Mouse (Mus musculus): ENCODE data around the gene Atf6. TPM values are rescaled to one million over a fixed set of nuclear protein-coding genes. Genes with fewer than 3 reads are reported as not detected.

The Atf6 gene
- polyA plus RNA-seq, 2 experiments from 2014 or later: 5.8 to 8.8 TPM

DNA sequence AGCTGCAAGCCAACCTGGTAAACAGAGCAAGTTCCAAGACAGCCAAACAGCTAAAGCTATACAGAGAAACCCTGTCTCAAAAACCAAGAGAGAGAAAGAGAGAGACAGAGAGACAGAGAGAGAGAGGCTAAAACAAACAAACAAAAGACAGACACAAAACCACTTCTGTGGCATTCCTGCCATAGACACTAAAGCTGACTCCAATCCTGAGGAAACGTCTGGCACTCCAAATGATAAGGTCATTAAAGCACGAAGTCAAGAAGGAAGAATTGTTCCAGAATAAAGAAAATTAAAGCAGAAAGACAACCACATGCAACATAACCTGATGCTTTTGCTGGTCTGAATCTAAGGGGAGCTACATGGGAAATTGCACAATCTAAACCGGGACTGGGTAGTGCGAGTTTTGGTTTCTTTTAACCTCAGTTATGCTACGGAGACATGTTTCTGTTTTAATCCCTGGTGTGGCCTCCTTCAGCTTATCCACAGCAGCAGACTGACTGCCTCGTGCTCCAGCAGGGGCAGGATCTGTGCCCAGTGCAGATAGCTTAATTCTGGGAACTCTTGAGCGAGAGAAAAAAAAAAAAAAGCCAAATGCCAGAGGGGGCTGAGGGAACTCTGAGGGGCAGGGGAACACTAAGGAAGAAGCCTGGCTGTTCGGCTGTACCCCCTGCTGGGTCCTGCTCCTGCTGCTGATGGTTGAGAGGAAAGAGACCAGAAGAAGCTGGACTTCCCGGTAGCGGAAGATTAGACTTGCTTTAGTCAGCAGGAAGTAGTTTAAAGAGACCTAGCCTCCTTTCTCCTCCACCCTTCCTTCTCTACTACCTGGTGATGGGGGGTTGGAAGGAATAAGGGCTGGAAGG is 21.9 kb downstream of the Atf6 start:
- peak; percentile 20 for ATAC-seq

DNA sequence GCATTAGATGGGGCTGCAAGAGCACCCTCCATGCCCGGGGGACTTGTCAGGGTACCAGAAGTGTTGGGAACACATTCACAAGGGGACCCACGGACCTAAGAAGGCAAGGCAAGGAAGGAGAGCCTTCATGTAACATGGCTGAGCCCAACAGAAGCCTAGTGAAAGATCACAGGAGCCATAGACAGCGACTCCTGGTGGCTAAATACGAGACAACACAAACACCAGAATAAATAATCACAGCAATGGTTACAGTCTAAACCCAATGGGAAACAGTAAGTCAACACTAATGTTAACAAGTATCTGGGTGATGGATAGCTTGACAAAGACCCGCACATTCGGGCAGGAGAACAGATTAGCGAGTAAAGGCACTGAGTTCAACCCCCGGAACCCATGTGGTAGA is 23.2 kb downstream of the Atf6 start:
- peak; percentile 77 for ATAC-seq

DNA sequence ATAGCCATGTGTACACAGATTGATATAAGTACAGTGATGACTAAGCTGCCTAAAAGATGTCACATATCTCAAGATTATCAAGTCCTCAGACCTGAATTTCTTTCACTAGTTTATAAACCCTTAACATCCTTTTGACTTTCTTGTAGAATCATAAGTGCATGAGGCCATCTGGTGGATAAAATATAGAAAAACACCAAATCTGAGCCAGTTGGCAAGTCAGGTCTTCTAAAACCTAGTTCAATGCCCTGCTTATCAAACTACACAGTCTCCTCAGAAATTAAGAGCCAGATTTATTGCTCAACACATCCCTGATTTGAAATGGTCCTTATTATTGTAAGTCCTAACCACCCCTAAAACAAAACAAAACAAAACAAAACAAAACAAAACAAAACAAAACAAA is 27.9 kb downstream of the Atf6 start:
- peak; percentile 43 for ATAC-seq

DNA sequence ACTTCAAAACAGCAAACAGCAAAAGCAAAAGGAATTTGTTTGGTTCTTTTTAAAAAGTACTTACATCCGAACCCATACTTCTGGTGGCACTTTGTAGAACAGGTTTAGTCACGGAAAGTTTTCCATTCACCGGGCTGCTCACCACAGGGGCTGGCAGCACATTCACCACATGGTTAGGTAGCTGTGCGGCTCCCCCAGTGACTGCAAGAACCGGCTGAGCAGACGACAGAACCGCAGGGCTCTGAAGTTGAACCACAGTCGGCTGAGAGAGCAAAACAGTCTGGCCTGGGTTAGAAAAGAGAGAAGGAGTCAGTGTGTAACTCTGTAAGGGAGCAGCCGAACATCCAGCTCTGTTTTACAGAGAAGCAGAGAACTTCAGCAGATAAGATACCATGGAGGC is 32.8 kb downstream of the Atf6 start:
- no peak for ATAC-seq

GRCm38 (mm10) chr1:170829781-170830180 is 37.8 kb downstream of the Atf6 start:
- ATAC-seq: no peak

- no peak for ATAC-seq
Observed at GRCm38 (mm10) chr1:170829344-170829743, 38.2 kb downstream of the Atf6 start.

DNA sequence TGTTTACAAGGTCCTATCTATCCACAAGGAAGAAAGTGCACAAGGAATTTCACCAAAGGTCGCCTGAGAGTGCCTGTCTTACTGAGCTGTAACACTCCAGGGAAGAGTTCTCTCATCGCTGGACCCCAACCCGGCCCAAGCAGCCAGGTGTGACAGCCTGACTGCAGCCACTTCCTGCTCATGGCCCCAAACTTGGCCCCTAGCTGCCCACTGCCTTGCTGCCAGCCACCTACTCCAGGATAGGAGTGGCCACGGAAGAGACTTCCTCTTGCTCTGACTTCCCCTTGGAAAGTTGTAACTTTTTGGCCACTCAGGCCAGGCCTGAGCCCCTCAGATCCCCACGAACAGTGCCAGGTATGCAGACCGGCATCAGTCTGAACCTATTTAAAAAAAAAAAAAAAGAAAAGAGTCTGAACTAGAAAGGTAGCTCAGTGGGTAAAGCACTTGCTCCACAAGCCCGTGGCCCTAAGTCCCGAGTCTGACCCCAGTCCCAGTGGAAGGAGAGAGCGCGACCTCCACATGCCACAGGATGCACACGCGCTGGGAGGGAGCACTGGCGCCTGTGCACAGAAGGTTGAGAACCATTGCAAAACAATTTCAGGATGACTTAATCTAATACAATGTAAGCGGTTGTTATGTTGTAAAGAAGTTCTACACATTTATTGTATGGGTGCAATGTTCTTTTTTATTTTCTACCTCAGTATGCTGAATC is 47.3 kb downstream of the Atf6 start:
- ATAC-seq: no peak

- ATAC-seq: no peak
Observed at GRCm38 (mm10) chr1:170815287-170816004, 52.1 kb downstream of the Atf6 start.

- ATAC-seq: no peak
Observed at GRCm38 (mm10) chr1:170812822-170813221, 54.7 kb downstream of the Atf6 start.

GRCm38 (mm10) chr1:170807600-170808270 is 59.8 kb downstream of the Atf6 start:
- ATAC-seq: no peak

- ATAC-seq: no peak
Observed at GRCm38 (mm10) chr1:170804721-170805120, 62.9 kb downstream of the Atf6 start.

GRCm38 (mm10) chr1:170802669-170803068 is 64.9 kb downstream of the Atf6 start:
- ATAC-seq: no peak

- ATAC-seq: no peak
Observed at GRCm38 (mm10) chr1:170800694-170801093, 66.9 kb downstream of the Atf6 start.

GRCm38 (mm10) chr1:170795741-170796347 is 71.7 kb downstream of the Atf6 start:
- ATAC-seq: no peak

DNA sequence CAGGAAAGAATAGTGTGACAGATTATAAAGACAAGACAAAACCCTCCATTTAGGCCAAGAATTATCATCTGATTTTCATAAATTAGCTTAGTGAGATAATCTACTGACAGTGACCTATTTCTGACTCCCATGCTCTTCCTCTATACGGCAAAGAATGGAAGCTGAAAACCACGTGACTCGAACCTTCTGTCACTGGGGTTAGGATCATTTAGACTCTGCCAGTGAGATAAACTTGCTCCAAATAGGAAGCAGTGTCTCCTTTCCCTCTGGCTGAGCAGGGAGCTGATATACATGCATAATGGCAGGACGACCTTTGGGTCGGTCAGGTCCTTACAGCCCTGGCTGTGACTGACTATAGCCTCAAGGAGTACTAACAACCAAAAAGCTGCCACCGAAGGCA is 76.0 kb downstream of the Atf6 start:
- no peak for ATAC-seq

DNA sequence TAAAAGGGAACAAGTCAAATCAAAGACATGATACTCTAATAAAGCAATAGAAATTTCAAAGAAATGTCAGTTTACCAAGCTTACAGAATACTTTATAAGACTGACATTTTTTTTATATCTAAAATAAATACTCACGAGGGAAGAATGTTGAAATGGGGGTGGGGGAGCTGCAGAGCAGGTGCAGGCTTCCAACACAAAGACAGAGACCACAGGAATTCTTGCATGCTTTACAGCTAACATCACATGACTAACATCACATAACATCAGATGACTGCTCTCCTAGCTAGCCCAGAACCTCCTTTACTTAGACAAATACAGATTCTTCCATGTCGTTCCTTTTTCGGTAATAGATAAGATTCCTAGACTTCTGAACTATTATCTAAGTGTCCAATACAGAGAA is 76.6 kb downstream of the Atf6 start:
- no peak for ATAC-seq

DNA sequence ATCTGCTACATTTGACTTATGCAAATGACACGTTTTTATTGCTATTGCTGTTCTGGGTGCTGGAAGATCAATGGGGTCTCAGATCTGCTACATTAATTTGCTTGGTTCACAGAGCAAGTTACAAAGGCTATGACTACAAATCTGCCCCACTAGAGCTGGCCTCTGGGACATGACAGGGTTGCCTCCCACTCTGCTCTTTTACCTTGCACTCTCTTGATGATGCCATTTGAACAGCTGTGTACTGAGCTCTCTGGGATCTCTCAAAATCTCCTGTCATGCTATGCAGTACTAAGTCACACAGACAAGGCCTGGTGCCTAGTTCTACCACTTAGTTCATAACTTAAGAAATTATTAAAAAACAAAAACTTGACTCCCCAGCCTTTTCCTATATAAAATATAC is 79.9 kb downstream of the Atf6 start:
- no peak for ATAC-seq

GRCm38 (mm10) chr1:170786570-170787341 is 80.8 kb downstream of the Atf6 start:
- no peak for ATAC-seq

- no peak for ATAC-seq
Observed at GRCm38 (mm10) chr1:170777688-170778087, 89.9 kb downstream of the Atf6 start.

GRCm38 (mm10) chr1:170774431-170774830 is 93.1 kb downstream of the Atf6 start:
- no peak for ATAC-seq

GRCm38 (mm10) chr1:170773506-170773905 is 94.1 kb downstream of the Atf6 start:
- no peak for ATAC-seq

All from CD4-positive, CD25-positive, alpha-beta regulatory T cell, adult 4 months (primary cell).